Mouse (Mus musculus) gastrocnemius, postnatal 10 days (tissue): Measurements from ENCODE around the gene Cbx7. TPM values are rescaled to one million over a fixed set of nuclear protein-coding genes. Genes with fewer than 3 reads are reported as not detected.

Experiments used
- DNase-seq: peaks from one replicate; pipeline ENCODE4 v3.0.0; 2021; ENCODE audit warnings: mixed read lengths
- long read RNA-seq, 2 experiments: library from polyadenylated mRNA; stranded (forward); transcript quantifications; one replicate each; pipeline ENCODE4 v2.0.0; 2021
- total RNA-seq, 2 experiments: library from RNA; stranded (reverse); gene quantifications; 2 replicates each; pipeline ENCODE4 v1.2.3; 2021

Gene Cbx7
- total RNA-seq, result 1 to 10 TPM; 2.9 to 4.1 TPM
- long read RNA-seq, experiment 1, partial matches to known transcripts, result 4 of 12 reads
- long read RNA-seq, experiment 1, other reads (novel, unspliced or antisense), result 5 of 12 reads
- long read RNA-seq, experiment 2, partial matches to known transcripts, result 2 of 4 reads
- long read RNA-seq, experiment 2, other reads (novel, unspliced or antisense), result 0 of 4 reads

- no peak for DNase-seq
Observed at GRCm38 (mm10) chr15:79970940-79971339, at the start of gene Cbx7. Gene Cbx7, minus strand, starts transcription at chr15:79971119.

GRCm38 (mm10) chr15:80020516-80020915 lies 49.6 kb upstream of the Cbx7 start:
- DNase-seq, result no peak

GRCm38 (mm10) chr15:80019625-80020024 lies 48.7 kb upstream of the Cbx7 start:
- no peak for DNase-seq

GRCm38 (mm10) chr15:80019220-80019619 lies 48.3 kb upstream of the Cbx7 start:
- DNase-seq, result no peak

- DNase-seq, result no peak
Observed at GRCm38 (mm10) chr15:80016563-80017301, 45.8 kb upstream of the Cbx7 start.

GRCm38 (mm10) chr15:80015211-80015952 lies 44.5 kb upstream of the Cbx7 start:
- DNase-seq, result no peak

GRCm38 (mm10) chr15:80014321-80015210 lies 43.6 kb upstream of the Cbx7 start, which contains the start of gene Pdgfb:
Gene Pdgfb, minus strand, starts transcription at chr15:80014977.
- peak; percentile 76 for DNase-seq

- DNase-seq, result no peak
Observed at GRCm38 (mm10) chr15:80014031-80014320, 43.1 kb upstream of the Cbx7 start.

- peak; percentile 42 for DNase-seq
Observed at GRCm38 (mm10) chr15:80013256-80014030, 42.5 kb upstream of the Cbx7 start.

GRCm38 (mm10) chr15:80012527-80013201 lies 41.7 kb upstream of the Cbx7 start:
- peak; percentile 69 for DNase-seq

GRCm38 (mm10) chr15:80011778-80012526 lies 41.0 kb upstream of the Cbx7 start:
- DNase-seq, result peak; percentile 60

GRCm38 (mm10) chr15:80011194-80011593 lies 40.3 kb upstream of the Cbx7 start:
- DNase-seq, result no peak

GRCm38 (mm10) chr15:80010182-80010558 lies 39.3 kb upstream of the Cbx7 start:
- DNase-seq, result peak; percentile 67

- no peak for DNase-seq
Observed at GRCm38 (mm10) chr15:80009421-80010181, 38.7 kb upstream of the Cbx7 start.

GRCm38 (mm10) chr15:80008461-80008860 lies 37.5 kb upstream of the Cbx7 start:
- DNase-seq, result no peak

GRCm38 (mm10) chr15:80006156-80006555 lies 35.2 kb upstream of the Cbx7 start:
- peak; percentile 37 for DNase-seq

- no peak for DNase-seq
Observed at GRCm38 (mm10) chr15:80005436-80005835, 34.5 kb upstream of the Cbx7 start.

- DNase-seq, result no peak
Observed at GRCm38 (mm10) chr15:80004644-80005340, 33.9 kb upstream of the Cbx7 start.

- DNase-seq, result no peak
Observed at GRCm38 (mm10) chr15:80003581-80003980, 32.7 kb upstream of the Cbx7 start.
